Comparison of ENCODE assay signal across 11 mouse cellular contexts in genomic region chr5:142973971-142974370, GRCm38 (mm10). TPM values are rescaled to one million over a fixed set of nuclear protein-coding genes. Genes with fewer than 3 reads are reported as not detected.
A peak's percentile ranks its signal among the peaks of the same experiment; 100 is the strongest.
DNase-seq lines count a peak whose midpoint lies in the region; ATAC-seq and TF ChIP-seq lines count a peak whose summit lies in the region.
"Had no signal": no experiment of that assay in that cellular context is flagged by ENCODE, and none has a peak within 500 bp of the region (broad histone marks: within the 10 kb centered on the region; RNA-seq: fewer than 3 reads in every experiment).

No protein-coding gene starts in this region.

- peaks cover 4% of the 10 kb centered on the region; the same call in 1 of the 2 replicates for H3K9me3 ChIP-seq in neural tube, embryonic 12.5 days
- H3K9me3 ChIP-seq: heart, embryonic 12.5 days had no signal

- no peak for DNase-seq in left cerebral cortex, adult 2 months (ENCODE audit: extremely low spot score in 1 of 2, low spot score in 2 of 2)
- no peak for DNase-seq in left cerebral cortex, adult 18-20 months (ENCODE audit: low spot score in 2 of 2)
- DNase-seq in embryo, embryonic 11 days: peak; percentile 16
- DNase-seq in forelimb bud, embryonic 11.5 days (ENCODE audit: low read depth, low spot score): peak; percentile 19
- no peak for DNase-seq in left cerebral cortex, postnatal 4 days
- no peak for DNase-seq in lung, postnatal 10 days
- DNase-seq: spleen, adult 18-20 months had no signal

- no peak overlapping the region for H3K9ac ChIP-seq in neural tube, embryonic 12.5 days
- H3K9ac ChIP-seq: heart, embryonic 12.5 days had no signal

- no peak overlapping the region for H3K4me2 ChIP-seq in neural tube, embryonic 12.5 days (replicated peaks)

- no peak overlapping the region for H3K4me3 ChIP-seq in left cerebral cortex, adult 2 months
- H3K4me3 ChIP-seq in neural tube, embryonic 12.5 days: no peak overlapping the region

- no peak; the same call in 1 of the 2 replicates for ATAC-seq in neural tube, embryonic 12.5 days (ENCODE audit: low FRiP score, low read depth)

- H3K27me3 ChIP-seq in neural tube, embryonic 12.5 days (replicated peaks): no peaks in the 10 kb centered on the region
- H3K27me3 ChIP-seq: heart, embryonic 12.5 days had no signal

- intact Hi-C loops in left cerebral cortex, adult 2 months (cut with DNase I): no loop called here
- intact Hi-C loops in left cerebral cortex, postnatal 4 days (cut with DNase I): no loop called here

- no peak for TF ChIP-seq CTCF in left cerebral cortex, adult 2 months (IDR thresholded peaks at IDR 0.05)

- peaks cover 52% of the 10 kb centered on the region for H3K36me3 ChIP-seq in neural tube, embryonic 12.5 days

- peaks cover 13% of the 10 kb centered on the region for H3K4me1 ChIP-seq in neural tube, embryonic 12.5 days

- 42% methylated on average over 3 of the region's 3 CpGs for WGBS in neural tube, embryonic 12.5 days

- H3K27ac ChIP-seq in left cerebral cortex, adult 2 months: peak overlapping the region; percentile 83
- H3K27ac ChIP-seq in neural tube, embryonic 12.5 days: 0 out of 2 replicates have a peak overlapping the region, but pooled peaks have one; percentile 60
- H3K27ac ChIP-seq: kidney, postnatal 0 days had no signal

RNA-seq across cellular contexts. Expression of gene Fscn1, which starts 13.8 kb away (rescaled TPM):
- 100 to 1,000 TPM; 334 to 344 TPM for total RNA-seq in left cerebral cortex, adult 2 months (2021)
- 100 to 1,000 TPM; 280 to 311 TPM for total RNA-seq in left cerebral cortex, adult 18-20 months (2021)
- 733 and 746 TPM in 2 replicates for polyA plus RNA-seq in neural tube, embryonic 12.5 days (2016; fragmentation: Nextera tagmentation; extraction: Ambion mirVana)
- total RNA-seq in left cerebral cortex, postnatal 4 days (2021): 100 to 1,000 TPM; 530 to 553 TPM
- total RNA-seq: neutrophil, adult 5-6 weeks had no signal

Comparison
In these comparisons a context has a peak if more than half of its experiments do, and no peak if none do; other contexts are left out.
1. DNase-seq: peak in embryo, embryonic 11 days (single experiment) and forelimb bud, embryonic 11.5 days (single experiment); none in left cerebral cortex, adult 2 months (0 of 2), left cerebral cortex, adult 18-20 months (0 of 2), left cerebral cortex, postnatal 4 days (single experiment) and lung, postnatal 10 days (single experiment).